Mouse (Mus musculus) left cerebral cortex, postnatal 25 days (tissue): Measurements from ENCODE around the gene Slc1a4. TPM values are rescaled to one million over a fixed set of nuclear protein-coding genes. Genes with fewer than 3 reads are reported as not detected.
A peak's percentile ranks its signal among the peaks of the same experiment; 100 is the strongest.

ENCODE experiments used
- DNase-seq, 2 experiments: peaks; one replicate each; pipeline ENCODE4 v3.0.0; 2022; ENCODE audit warnings: low spot score in 2 of 2, mixed read lengths in 1 of 2
- intact Hi-C: fragments of 180-260 bp; cut with DNase I; formaldehyde crosslinking; loops from one replicate; pipeline ENCODE4 v1.15.1; 2025
- total RNA-seq, 2 experiments: library from RNA; stranded (reverse); gene quantifications; 2 replicates each; pipeline ENCODE4 v1.2.3; 2021

Slc1a4 gene
- total RNA-seq, 2 experiments from 2014 or later, result 39.3 to 43.2 TPM

- no peak for DNase-seq
- intact Hi-C loops, result no loop called here
These were observed 56.5 kb downstream of the Slc1a4 start for GRCm38 (mm10) chr11:20275974-20276373.

- intact Hi-C loops, result no loop called here
- DNase-seq, result no peak
These were observed 62.6 kb downstream of the Slc1a4 start for GRCm38 (mm10) chr11:20269885-20270284.

DNA sequence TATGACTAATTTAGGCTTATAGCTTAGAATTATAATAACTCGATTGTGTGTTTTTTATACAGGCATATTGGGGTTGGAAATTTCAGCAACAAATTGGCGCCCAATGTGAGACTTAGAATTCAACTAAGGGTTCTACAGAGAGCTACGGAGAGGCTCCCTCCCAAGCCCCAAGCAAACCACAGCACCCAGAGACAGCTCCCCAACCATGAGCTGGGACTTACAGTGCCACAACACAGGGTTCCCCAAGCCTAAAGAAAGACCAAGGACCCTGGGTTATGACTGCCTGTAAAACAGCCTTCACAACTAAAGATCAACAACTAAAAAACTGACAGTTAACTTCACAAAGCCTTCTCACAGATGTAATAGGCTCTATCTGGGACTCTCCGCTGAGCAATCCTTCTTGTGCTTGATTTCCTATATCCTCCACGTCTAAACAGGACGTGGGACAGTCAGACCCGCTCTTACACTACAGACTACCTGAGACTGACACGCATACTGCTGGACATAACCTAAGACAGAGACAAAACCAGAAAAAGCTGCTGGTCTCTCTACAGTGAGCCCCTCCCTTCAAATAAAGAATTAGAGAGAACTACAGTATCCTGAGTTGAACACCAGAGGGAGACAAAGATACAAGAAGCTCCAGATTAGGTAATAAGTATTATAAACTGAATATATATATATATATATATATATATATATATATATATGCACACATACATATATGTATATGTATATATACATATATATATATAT, 69.7 kb downstream of the Slc1a4 start:
- DNase-seq, result peak in 1 of 2 experiments; percentile 38
- intact Hi-C loops, result loop anchor here (1.0 to 5.0 kb wide), 2 partner anchors 69 to 137 kb away; partner anchors contain the start of gene Slc1a4

GRCm38 (mm10) chr11:20254791-20255190, 77.7 kb downstream of the Slc1a4 start:
- intact Hi-C loops, result no loop called here
- DNase-seq, result no peak

GRCm38 (mm10) chr11:20253088-20253487, 79.4 kb downstream of the Slc1a4 start:
- no peak for DNase-seq
- intact Hi-C loops, result no loop called here

Other genes starting within 250 kb of the Slc1a4 start
- 100 to 1,000 TPM; 270 to 288 TPM for gene Actr2, start 219.8 kb downstream of the Slc1a4 start, total RNA-seq
- 100 to 1,000 TPM; 196 to 209 TPM for gene Rab1a, start 131.3 kb downstream of the Slc1a4 start, total RNA-seq
- 10 to 100 TPM; 27.5 to 28.1 TPM for gene Cep68, start 83.3 kb downstream of the Slc1a4 start, total RNA-seq
- 10 to 100 TPM; 19.2 to 26.7 TPM for gene Sertad2, start 210.5 kb upstream of the Slc1a4 start, total RNA-seq